Mouse (Mus musculus): ENCODE measurements around the gene Kirrel3. TPM values are rescaled to one million over a fixed set of nuclear protein-coding genes. Genes with fewer than 3 reads are reported as not detected.

Kirrel3 gene
- 10 to 100 TPM; 51.8 to 55.1 TPM for total RNA-seq (2021)

- DNase-seq = peak; percentile 76 to 80
Observed at GRCm38 (mm10) chr9:34485759-34486431, at the start of gene Kirrel3. Gene Kirrel3, plus strand, starts transcription at chr9:34485894.

- no peak for DNase-seq
Observed at GRCm38 (mm10) chr9:34440721-34441120, 45.0 kb upstream of the Kirrel3 start.

GRCm38 (mm10) chr9:34443950-34444349 is 41.7 kb upstream of the Kirrel3 start:
- no peak for DNase-seq

GRCm38 (mm10) chr9:34446497-34447350 is 39.0 kb upstream of the Kirrel3 start:
- no peak for DNase-seq

DNA sequence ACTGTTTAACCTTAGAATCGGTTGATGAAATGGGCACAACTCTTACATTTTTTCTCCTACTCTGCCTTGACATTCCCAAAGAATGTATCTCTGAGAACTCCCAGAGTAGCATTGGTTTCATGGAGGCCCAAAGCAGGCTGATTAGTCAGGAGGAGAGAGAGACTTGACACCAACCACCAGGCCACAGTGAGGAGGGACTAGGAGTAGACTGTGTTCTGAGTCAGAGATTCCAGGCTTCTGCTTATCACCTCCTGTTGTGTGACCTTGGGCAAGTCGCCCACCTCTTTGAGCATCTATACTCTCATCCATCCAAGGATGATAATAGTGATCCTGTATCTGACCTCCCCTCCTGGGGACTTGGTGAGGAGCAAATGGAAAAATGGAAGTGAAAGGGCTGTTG is 38.0 kb upstream of the Kirrel3 start:
- DNase-seq = no peak

GRCm38 (mm10) chr9:34448467-34448866 is 37.2 kb upstream of the Kirrel3 start:
- DNase-seq = no peak

DNA sequence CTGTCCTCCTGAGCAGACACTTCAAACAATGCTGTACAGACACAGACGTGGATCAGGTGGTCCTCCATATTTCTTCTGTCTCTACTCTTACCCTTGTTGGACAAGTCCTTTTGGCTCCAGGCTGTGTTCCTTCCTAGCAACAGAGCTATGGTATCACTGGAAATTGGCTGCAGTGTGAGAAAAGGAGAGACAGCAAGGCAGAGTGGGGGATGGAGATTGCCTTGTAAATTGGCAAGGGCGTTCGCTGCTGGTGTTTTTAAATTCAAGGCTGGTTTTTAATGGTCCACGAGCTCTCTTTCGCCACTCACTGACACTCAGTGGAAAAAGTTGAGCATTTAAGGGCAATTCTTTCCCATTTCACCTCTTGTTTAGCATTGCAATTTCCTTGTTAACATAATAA is 27.5 kb upstream of the Kirrel3 start:
- no peak for DNase-seq

- no peak for DNase-seq
Observed at GRCm38 (mm10) chr9:34459968-34460367, 25.7 kb upstream of the Kirrel3 start.

DNA sequence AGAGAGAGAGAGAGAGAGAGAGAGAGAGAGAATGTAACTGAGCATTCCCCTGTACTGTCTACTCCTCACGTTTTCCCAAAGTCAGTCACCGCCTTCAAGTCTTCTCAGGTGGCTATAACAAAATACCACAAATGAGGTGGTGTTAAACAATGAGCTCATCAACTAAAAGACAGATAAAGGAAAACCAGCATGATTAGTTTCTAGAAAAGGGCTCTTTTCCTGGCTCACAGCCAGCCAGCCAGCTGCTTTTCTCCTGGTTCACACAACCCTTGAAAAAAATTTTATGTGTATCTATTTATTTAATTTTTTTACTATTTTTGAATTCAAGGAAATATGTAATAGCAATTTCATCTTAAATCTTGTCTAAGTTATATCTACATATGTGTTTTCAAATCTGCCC is 22.0 kb upstream of the Kirrel3 start:
- no peak for DNase-seq

DNA sequence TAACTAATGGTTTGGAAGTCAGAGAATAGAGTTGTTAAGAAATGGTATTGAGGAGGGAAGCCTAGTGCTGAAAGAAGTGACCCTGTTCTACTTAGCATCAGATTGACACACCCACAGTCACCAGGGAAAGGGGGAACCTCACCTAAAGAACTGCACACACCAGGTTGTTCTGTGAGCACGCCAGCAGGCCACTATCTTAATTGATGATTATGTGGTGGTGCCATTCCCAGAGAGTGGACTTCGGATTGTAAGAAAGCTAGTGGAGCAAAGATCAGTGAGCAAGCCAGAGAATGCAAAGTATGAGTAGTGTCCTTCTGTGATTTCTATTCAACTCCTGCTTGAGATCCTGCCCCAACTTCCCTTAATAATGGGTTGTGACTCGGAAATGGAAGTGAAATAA is 19.6 kb upstream of the Kirrel3 start:
- no peak for DNase-seq

- no peak for DNase-seq
Observed at GRCm38 (mm10) chr9:34469180-34469579, 16.5 kb upstream of the Kirrel3 start.

GRCm38 (mm10) chr9:34476206-34476605 is 9.5 kb upstream of the Kirrel3 start:
- no peak for DNase-seq

DNA sequence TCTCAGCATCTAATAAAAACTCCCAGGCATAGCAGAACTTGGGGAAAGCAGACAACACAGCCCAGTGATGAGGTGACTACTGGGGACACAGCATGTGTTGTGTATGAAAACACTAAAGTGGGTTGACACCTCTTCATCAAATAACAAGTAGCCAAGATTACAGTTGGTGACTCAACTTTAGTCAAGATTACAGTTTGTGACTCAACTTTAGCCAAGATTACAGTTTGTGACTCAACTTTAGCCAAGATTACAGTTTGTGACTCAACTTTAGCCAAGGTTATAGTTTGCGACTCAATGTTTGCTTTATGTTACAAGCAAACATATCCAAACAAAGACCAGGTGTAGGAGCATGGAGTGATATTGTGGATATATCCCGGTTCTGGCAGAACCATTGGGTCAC is 7.2 kb upstream of the Kirrel3 start:
- no peak for DNase-seq

GRCm38 (mm10) chr9:34483236-34483635 is 2.5 kb upstream of the Kirrel3 start:
- DNase-seq = no peak

DNA sequence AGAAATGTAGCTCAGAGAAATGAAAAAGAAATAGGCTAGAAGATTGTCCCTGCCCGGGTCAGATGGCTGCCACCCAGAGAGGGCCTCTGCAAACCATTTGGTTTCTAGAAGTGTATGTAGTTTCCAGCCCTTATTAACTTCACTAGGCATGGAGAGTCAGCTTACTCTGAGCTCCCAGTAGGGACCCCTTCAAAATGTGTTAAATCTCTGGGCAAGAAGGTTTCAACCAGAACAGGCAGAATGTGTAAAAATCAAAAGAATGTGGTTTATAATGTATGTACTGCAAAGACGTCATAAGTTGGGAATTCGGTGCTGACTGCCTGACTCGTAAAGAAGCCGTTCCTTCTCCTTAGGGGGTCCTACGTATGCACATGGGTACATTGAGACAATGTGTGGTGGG is 1.0 kb upstream of the Kirrel3 start:
- DNase-seq = no peak

DNA sequence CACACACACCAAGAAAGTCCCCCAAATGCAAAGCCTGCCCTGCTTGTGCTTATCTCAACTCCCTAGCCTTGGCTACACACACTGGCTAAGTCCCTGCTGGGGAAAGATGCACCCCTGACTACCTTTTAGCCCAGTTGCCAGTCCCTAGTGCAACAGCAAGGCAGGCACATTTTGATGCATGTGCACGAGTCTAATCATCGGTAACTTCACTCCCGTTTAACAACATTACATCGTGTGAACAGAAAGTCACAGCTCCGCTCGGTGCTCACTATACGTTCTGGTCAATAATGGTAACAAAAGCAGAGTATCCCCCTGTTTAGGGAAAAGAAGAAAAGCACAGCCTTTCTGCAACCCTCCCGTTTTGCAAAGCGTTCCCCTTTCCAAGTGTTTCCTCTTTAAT is 2.6 kb downstream of the Kirrel3 start:
- DNase-seq = peak in 1 of 2 experiments; percentile 26

DNA sequence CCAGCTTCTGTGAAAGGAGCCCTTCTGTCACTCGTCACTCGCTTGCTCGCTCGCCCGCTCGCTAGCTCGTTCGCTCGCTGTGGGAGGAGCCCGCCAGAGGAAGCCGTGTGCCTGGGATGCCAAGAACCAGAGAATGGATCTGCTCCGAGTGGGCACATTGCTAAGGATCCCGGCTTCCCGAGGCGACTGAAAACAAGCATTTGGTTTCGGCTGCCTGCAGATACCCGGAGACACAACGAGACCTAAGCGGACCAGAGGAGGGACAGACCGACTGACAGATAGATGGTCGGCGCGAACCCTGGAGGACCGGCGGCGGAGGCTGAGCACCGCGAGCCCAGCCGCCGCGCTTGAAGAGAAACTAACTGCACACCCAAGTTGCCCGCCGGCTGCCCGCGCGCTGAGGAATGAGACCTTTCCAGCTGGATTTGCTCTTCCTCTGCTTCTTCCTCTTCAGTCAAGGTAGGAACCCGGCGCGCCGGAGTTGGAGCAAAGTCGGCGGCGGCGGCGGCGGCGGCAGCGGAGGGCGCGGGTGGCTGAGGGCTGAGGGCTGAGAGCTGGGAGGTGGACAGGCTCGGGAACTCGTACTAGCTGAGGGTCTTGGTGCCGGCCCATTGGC is 3.1 kb downstream of the Kirrel3 start:
- DNase-seq = peak; percentile 82 to 84

GRCm38 (mm10) chr9:34489316-34489710 is 3.6 kb downstream of the Kirrel3 start:
- DNase-seq = no peak

- DNase-seq = no peak
Observed at GRCm38 (mm10) chr9:34489760-34490159, 4.1 kb downstream of the Kirrel3 start.

- no peak for DNase-seq
Observed at GRCm38 (mm10) chr9:34492121-34492520, 6.4 kb downstream of the Kirrel3 start.

GRCm38 (mm10) chr9:34493571-34493970 is 7.9 kb downstream of the Kirrel3 start:
- no peak for DNase-seq

DNA sequence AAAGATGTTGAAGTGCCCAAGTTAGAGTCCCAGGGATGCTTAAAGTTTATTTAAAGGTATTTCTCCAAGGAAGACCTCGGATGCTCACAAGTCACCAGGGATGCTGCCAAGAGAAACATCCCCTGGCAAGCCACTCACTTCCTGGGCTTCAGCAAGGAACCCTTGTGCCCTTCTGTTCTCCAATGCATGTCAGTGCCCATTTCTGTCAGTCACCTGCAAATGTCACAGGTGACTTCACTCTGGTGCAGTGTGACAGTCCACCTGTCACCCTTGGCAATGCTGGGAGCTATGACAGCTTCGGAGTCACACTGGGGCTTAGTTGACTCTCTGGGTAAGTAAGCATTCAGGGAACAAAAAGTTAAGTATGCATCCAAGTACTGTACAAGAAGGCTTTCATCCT is 12.4 kb downstream of the Kirrel3 start:
- no peak for DNase-seq

DNA sequence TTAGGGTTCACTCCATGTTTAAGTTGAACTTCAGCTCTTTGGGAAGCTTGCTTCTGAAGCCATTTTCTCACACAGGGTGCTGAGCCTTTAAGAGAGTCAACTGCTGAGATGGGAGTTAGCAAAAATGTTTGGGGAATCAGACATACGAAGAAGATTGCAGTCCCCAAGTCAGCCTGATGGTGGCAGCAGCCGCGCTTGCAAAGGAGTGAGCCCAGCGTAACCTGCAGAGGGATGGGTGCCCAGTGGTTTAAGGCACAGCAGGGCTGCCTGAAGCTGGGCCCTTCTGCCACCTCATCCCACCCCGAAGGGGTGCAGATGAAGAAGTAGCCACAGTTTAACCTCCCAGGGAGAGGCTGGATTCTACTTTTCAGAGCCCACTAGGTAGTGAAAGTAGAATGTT is 13.0 kb downstream of the Kirrel3 start:
- DNase-seq = peak; percentile 79 to 89

All from layer of hippocampus, postnatal 36 days (tissue).